Mouse (Mus musculus): ENCODE results near the gene Vps13c. TPM values are rescaled to one million over a fixed set of nuclear protein-coding genes. Genes with fewer than 3 reads are reported as not detected.

Vps13c gene
- polyA plus RNA-seq, 1 experiment, result 0.94 TPM

GRCm38 (mm10) chr9:67961953-67962352, 121.8 kb downstream of the Vps13c start:
- WGBS, result 67% methylated on average over 5 of the region's 5 CpGs
- Histone ChIP-seq H3K27me3 (ENCODE audit: control insufficient read depth, insufficient read depth, low read length) (no peaks in the 10 kb centered on the region), H3K27ac (ENCODE audit: insufficient read depth, low read depth, low read length) (no peak overlapping the region), H3K4me3 (ENCODE audit: low read depth, low read length) (no peak overlapping the region), H3K4me1 (ENCODE audit: control insufficient read depth, insufficient read depth, insufficient read length, low read length) (no peaks in the 10 kb centered on the region), H3K36me3 (ENCODE audit: control insufficient read depth, insufficient read depth, low read length) (peaks cover 16% of the 10 kb centered on the region)
- no peak for TF ChIP-seq POLR2A (IDR thresholded peaks at IDR 0.05; ENCODE audit: low read depth, low read length)
- TF ChIP-seq CTCF (IDR thresholded peaks at IDR 0.05; ENCODE audit: extremely low read depth, insufficient read length, insufficient replicate concordance, low read depth, low read length), result no peak

- no peak for TF ChIP-seq POLR2A (IDR thresholded peaks at IDR 0.05; ENCODE audit: low read depth, low read length)
- no peak for TF ChIP-seq CTCF (IDR thresholded peaks at IDR 0.05; ENCODE audit: extremely low read depth, insufficient read length, insufficient replicate concordance, low read depth, low read length)
- Histone ChIP-seq H3K27me3 (ENCODE audit: control insufficient read depth, insufficient read depth, low read length) (no peaks in the 10 kb centered on the region), H3K27ac (ENCODE audit: insufficient read depth, low read depth, low read length) (no peak overlapping the region), H3K4me3 (ENCODE audit: low read depth, low read length) (no peak overlapping the region), H3K4me1 (ENCODE audit: control insufficient read depth, insufficient read depth, insufficient read length, low read length) (no peaks in the 10 kb centered on the region), H3K36me3 (ENCODE audit: control insufficient read depth, insufficient read depth, low read length) (peaks cover 12% of the 10 kb centered on the region)
- WGBS, result 87% methylated on average over 14 of the region's 14 CpGs
Observed at GRCm38 (mm10) chr9:67965889-67966288, 125.7 kb downstream of the Vps13c start.

DNA sequence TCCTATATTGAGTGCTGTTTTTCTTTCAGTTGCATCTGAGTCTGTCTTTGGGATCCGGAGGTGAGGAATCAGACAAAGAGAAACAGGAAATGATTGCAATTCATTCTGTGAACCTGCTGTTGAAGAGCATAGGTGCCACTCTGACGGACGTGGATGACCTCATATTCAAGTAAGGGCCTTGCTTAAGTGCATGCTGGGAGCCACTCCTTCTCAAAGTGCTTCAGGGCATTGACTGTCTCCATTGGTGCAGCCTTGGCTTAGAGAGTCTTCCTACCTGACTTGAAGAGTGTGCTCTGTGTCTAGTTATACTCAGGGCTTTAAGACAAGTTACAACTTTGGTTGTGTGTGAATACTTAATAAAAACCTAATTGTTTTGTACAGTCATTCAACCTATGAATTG, 126.8 kb downstream of the Vps13c start:
- no peak for TF ChIP-seq CTCF (IDR thresholded peaks at IDR 0.05; ENCODE audit: extremely low read depth, insufficient read length, insufficient replicate concordance, low read depth, low read length)
- TF ChIP-seq POLR2A (IDR thresholded peaks at IDR 0.05; ENCODE audit: low read depth, low read length), result no peak
- no peak overlapping the region for H3K4me3 ChIP-seq (ENCODE audit: low read depth, low read length)
- 78% methylated on average over 3 of the region's 3 CpGs for WGBS
- no peaks in the 10 kb centered on the region for H3K27me3 ChIP-seq (ENCODE audit: control insufficient read depth, insufficient read depth, low read length)
- peaks cover 12% of the 10 kb centered on the region for H3K36me3 ChIP-seq (ENCODE audit: control insufficient read depth, insufficient read depth, low read length)
- no peak overlapping the region for H3K27ac ChIP-seq (ENCODE audit: insufficient read depth, low read depth, low read length)
- no peaks in the 10 kb centered on the region for H3K4me1 ChIP-seq (ENCODE audit: control insufficient read depth, insufficient read depth, insufficient read length, low read length)

DNA sequence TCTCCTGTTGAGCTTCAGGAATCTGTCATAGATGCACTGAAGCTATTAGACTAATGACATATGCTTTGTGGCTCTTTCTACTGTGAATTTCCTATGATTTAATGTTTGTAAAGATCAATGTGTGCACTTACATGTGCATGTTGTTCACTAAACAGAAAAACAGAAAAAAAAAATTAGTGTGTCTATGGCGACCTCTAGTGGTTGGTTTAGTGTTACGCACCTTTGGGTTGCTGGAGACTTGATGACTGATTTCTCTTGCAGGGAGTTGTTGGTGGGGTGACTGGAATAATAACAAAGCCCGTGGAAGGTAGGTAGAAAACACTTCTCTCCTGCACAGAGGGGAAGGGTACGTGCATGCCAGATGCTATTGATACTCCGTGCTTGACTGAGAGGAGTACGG, 133.3 kb downstream of the Vps13c start:
- Histone ChIP-seq H3K4me3 (ENCODE audit: low read depth, low read length) (no peak overlapping the region), H3K4me1 (ENCODE audit: control insufficient read depth, insufficient read depth, insufficient read length, low read length) (no peaks in the 10 kb centered on the region), H3K36me3 (ENCODE audit: control insufficient read depth, insufficient read depth, low read length) (peaks cover 7% of the 10 kb centered on the region; the same call in 1 of the 2 replicates), H3K27me3 (ENCODE audit: control insufficient read depth, insufficient read depth, low read length) (no peaks in the 10 kb centered on the region), H3K27ac (ENCODE audit: insufficient read depth, low read depth, low read length) (no peak overlapping the region)
- WGBS, result 32% methylated on average over 6 of the region's 6 CpGs
- no peak; the same call in 1 of the 2 replicates for TF ChIP-seq CTCF (IDR thresholded peaks at IDR 0.05; ENCODE audit: extremely low read depth, insufficient read length, insufficient replicate concordance, low read depth, low read length)
- TF ChIP-seq POLR2A (IDR thresholded peaks at IDR 0.05; ENCODE audit: low read depth, low read length), result no peak

- Histone ChIP-seq H3K36me3 (ENCODE audit: control insufficient read depth, insufficient read depth, low read length) (peaks cover 7% of the 10 kb centered on the region; the same call in 1 of the 2 replicates), H3K27me3 (ENCODE audit: control insufficient read depth, insufficient read depth, low read length) (no peaks in the 10 kb centered on the region)
- 91% methylated on average over 9 of the region's 9 CpGs for WGBS
Observed at GRCm38 (mm10) chr9:67975491-67975890, 135.3 kb downstream of the Vps13c start.

DNA sequence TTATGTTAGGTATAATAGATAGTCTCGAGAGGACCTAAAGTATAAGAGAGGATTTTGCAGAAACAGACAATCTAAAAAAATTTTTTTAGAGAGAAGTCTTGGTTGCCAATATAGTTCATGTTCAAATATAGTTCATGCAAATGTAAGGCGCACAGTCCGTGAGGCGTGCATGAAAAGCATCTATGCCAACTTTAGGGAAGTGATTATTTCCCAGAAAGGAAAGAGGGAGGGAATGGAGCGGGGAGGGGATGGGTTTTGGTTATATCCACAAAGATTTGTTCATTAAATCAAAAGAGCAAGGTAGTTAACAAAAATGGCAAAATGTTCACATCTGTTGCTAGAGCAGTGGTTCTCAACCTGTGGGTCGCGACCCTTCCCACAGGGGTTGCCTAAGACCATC, 166.4 kb downstream of the Vps13c start:
- 91% methylated on average over 7 of the region's 7 CpGs for WGBS
- H3K4me1 ChIP-seq (ENCODE audit: control insufficient read depth, insufficient read depth, insufficient read length, low read length), result no peaks in the 10 kb centered on the region
- no peaks in the 10 kb centered on the region for H3K36me3 ChIP-seq (ENCODE audit: control insufficient read depth, insufficient read depth, low read length)
- no peak overlapping the region for H3K27ac ChIP-seq (ENCODE audit: insufficient read depth, low read depth, low read length)
- H3K4me3 ChIP-seq (ENCODE audit: low read depth, low read length), result no peak overlapping the region
- H3K27me3 ChIP-seq (ENCODE audit: control insufficient read depth, insufficient read depth, low read length), result no peaks in the 10 kb centered on the region
- TF ChIP-seq CTCF (IDR thresholded peaks at IDR 0.05; ENCODE audit: extremely low read depth, insufficient read length, insufficient replicate concordance, low read depth, low read length), result no peak
- TF ChIP-seq POLR2A (IDR thresholded peaks at IDR 0.05; ENCODE audit: low read depth, low read length), result no peak

More at GRCm38 (mm10) chr9:67975491-67975890, 135.3 kb downstream of the Vps13c start:
- no peak overlapping the region for H3K4me3 ChIP-seq (ENCODE audit: low read depth, low read length)
- no peak for TF ChIP-seq POLR2A (IDR thresholded peaks at IDR 0.05; ENCODE audit: low read depth, low read length)
- H3K27ac ChIP-seq (ENCODE audit: insufficient read depth, low read depth, low read length), result no peak overlapping the region
- no peaks in the 10 kb centered on the region for H3K4me1 ChIP-seq (ENCODE audit: control insufficient read depth, insufficient read depth, insufficient read length, low read length)

- no peaks in the 10 kb centered on the region for H3K36me3 ChIP-seq (ENCODE audit: control insufficient read depth, insufficient read depth, low read length)
- WGBS, result 9% methylated on average over 11 of the region's 11 CpGs
- H3K27ac ChIP-seq (ENCODE audit: insufficient read depth, low read depth, low read length), result no peak overlapping the region
- TF ChIP-seq CTCF (IDR thresholded peaks at IDR 0.05; ENCODE audit: extremely low read depth, insufficient read length, insufficient replicate concordance, low read depth, low read length) (peak; percentile 79; the same call in 1 of the 2 replicates), POLR2A (IDR thresholded peaks at IDR 0.05; ENCODE audit: low read depth, low read length) (no peak)
- H3K4me1 ChIP-seq (ENCODE audit: control insufficient read depth, insufficient read depth, insufficient read length, low read length), result no peaks in the 10 kb centered on the region
- H3K27me3 ChIP-seq (ENCODE audit: control insufficient read depth, insufficient read depth, low read length), result no peaks in the 10 kb centered on the region
- H3K4me3 ChIP-seq (ENCODE audit: low read depth, low read length), result no peak overlapping the region
Observed at GRCm38 (mm10) chr9:68014991-68015396, 174.8 kb downstream of the Vps13c start.
